Mouse (Mus musculus) kidney, embryonic 16.5 days (tissue): ENCODE data around the gene Tmed1. TPM values are rescaled to one million over a fixed set of nuclear protein-coding genes. Genes with fewer than 3 reads are reported as not detected.

Source experiments
- ATAC-seq: fragments of 200-750 bp; cut with Nextera tagmentation; 2 replicates; pipeline ENCODE4 v1.8.0; 2017; ENCODE audit warnings: moderate TSS enrichment; ENCODE audit not compliant: low FRiP score, low TSS enrichment
- H3K27ac ChIP-seq: fragments of 300-500 bp; sonication (generic); 2 replicates; pipeline ENCODE4 v1.5.1; 2014; ENCODE audit warnings: low read length
- H3K27me3 ChIP-seq: fragments of 300-500 bp; sonication (generic); 2 replicates; pipeline ENCODE4 v1.6.1; 2014; ENCODE audit warnings: low read length, control low read depth, mixed read lengths; ENCODE audit not compliant: insufficient read depth
- H3K36me3 ChIP-seq: fragments of 300-500 bp; sonication (generic); 2 replicates; pipeline ENCODE4 v1.6.1; 2014; ENCODE audit warnings: low read length, control low read depth, mixed read lengths; ENCODE audit not compliant: insufficient read depth
- H3K4me1 ChIP-seq: fragments of 300-500 bp; sonication (generic); 2 replicates; pipeline ENCODE4 v1.6.1; 2014; ENCODE audit warnings: low read length, control low read depth, mixed read lengths; ENCODE audit not compliant: insufficient read depth
- H3K4me2 ChIP-seq: fragments of 300-500 bp; sonication (generic); replicated peaks from 2 replicates; pipeline ENCODE4 v1.6.1; 2014; ENCODE audit warnings: low read depth, low read length
- H3K4me3 ChIP-seq: fragments of 300-500 bp; sonication (generic); 2 replicates; pipeline ENCODE4 v1.5.1; 2014; ENCODE audit warnings: mild to moderate bottlenecking, low read length
- H3K9ac ChIP-seq: fragments of 300-500 bp; sonication (generic); replicated peaks from 2 replicates; pipeline ENCODE4 v1.6.1; 2014; ENCODE audit warnings: low read length
- H3K9me3 ChIP-seq: fragments of 300-500 bp; sonication (generic); 2 replicates; pipeline ENCODE4 v1.6.1; 2016; ENCODE audit warnings: low read length, control low read depth
- WGBS: fragments of 180-500 bp; shearing (Covaris S2); extraction: QIAGEN DNeasy Blood & Tissue Kit; methylation state at CpG from one replicate; pipeline ENCODE4 v1.1.7; 2014; 5-methylcytosine and 5-hydroxymethylcytosine counted together
- microRNA-seq: library from miRNA; unstranded; fragments of <30 nt; microRNA quantifications from one replicate; pipeline ENCODE4, GENCODE M21; 2016
- polyA plus RNA-seq: library from polyadenylated mRNA; unstranded; fragments of >200 nt; fragmentation: Nextera tagmentation; extraction: Ambion mirVana; gene quantifications from 2 replicates; pipeline ENCODE4 v1.2.1, GENCODE M21; 2015

The Tmed1 gene
- polyA plus RNA-seq, 1 experiment from 2014 or later: 151 TPM

DNA sequence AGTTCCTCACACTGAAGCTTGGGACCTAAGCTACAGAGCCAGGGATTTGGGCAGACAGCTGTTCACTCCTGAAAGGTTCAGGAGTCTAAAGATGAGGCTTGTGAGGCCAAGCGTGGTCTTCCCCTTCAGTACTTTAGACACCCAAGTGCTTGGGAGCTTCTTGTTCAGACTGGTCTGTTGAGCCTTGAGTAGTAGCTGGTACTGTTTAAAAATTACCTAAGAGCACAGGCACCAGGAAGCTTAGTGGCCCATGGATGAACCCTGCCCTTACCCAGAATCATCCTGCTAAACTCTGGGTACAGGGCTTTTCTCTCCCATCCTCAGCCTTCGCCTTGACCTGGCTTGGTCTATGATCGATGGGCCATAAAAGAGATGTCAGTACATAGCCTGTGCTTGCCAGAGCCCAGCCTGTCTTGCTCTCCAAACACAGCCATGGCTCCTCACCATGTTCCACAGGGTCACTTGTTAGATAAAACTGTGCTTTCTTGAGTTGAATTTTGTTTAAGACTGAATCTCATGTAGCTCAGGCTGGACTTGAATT, 49.6 kb downstream of the Tmed1 start:
- WGBS: 69% methylated on average over 3 of the region's 3 CpGs
- peak; percentile 86 for ATAC-seq
- no peaks in the 10 kb centered on the region for H3K27me3 ChIP-seq

DNA sequence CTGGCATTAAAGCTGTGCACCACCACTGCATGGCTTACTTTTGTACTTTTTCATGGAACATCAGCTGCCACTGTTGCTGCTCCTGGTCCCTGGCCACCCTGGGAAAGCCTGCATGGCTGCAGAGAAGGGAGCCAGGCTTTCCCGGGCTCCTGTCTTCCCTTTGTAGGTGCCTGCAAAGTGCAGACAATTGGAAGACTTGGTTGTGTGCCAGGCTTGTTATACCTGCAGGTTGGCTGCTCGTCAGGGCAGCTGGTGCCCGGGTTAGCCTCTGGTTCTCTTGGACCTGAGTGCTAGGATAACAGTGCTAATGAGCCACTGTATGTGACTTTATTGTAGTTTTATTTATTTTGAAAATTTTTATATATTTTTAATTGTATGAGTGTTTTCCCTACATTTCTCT, 51.2 kb downstream of the Tmed1 start:
- WGBS: 94% methylated on average over 3 of the region's 3 CpGs

More for the DNA sequence above, 49.6 kb downstream of the Tmed1 start:
- H3K36me3 ChIP-seq: peaks cover 3% of the 10 kb centered on the region
- no peak overlapping the region for H3K4me3 ChIP-seq
- no peaks in the 10 kb centered on the region for H3K9me3 ChIP-seq
- H3K4me1 ChIP-seq: peaks cover 11% of the 10 kb centered on the region
- H3K9ac ChIP-seq: no peak overlapping the region
- peak overlapping the region; percentile 36 for H3K27ac ChIP-seq
- H3K4me2 ChIP-seq: no peak overlapping the region

More for the DNA sequence above, 51.2 kb downstream of the Tmed1 start:
- no peaks in the 10 kb centered on the region for H3K27me3 ChIP-seq
- no peak overlapping the region for H3K9ac ChIP-seq
- no peak for ATAC-seq
- H3K4me1 ChIP-seq: peaks cover 17% of the 10 kb centered on the region
- no peak overlapping the region for H3K4me2 ChIP-seq
- H3K27ac ChIP-seq: no peak overlapping the region
- H3K36me3 ChIP-seq: peaks cover 3% of the 10 kb centered on the region; the same call in 1 of the 2 replicates
- no peak overlapping the region for H3K4me3 ChIP-seq
- H3K9me3 ChIP-seq: no peaks in the 10 kb centered on the region

Small RNA genes within 50 kb of the gene (microRNA-seq; reads per million reads assigned to microRNA genes)
- gene Mir199a-1: 4.4 reads per million, percentile 20 among the genes with 10 or more reads in this experiment

Other genes with a start within 250 kb of the Tmed1 start
- 58.7 and 64.1 TPM in 2 replicates for gene Atg4d, start 245.0 kb downstream of the Tmed1 start, polyA plus RNA-seq
- 14.6 and 20.0 TPM in 2 replicates for gene Kri1, start 222.3 kb downstream of the Tmed1 start, polyA plus RNA-seq
- gene Cdkn2d, start 218.8 kb downstream of the Tmed1 start, polyA plus RNA-seq: 50.9 and 51.7 TPM in 2 replicates
- 45.2 and 48.9 TPM in 2 replicates for gene Ap1m2, start 197.9 kb downstream of the Tmed1 start, polyA plus RNA-seq
- 116 and 122 TPM in 2 replicates for gene Slc44a2, start 189.6 kb downstream of the Tmed1 start, polyA plus RNA-seq
- 208 and 220 TPM in 2 replicates for gene Ilf3, start 142.4 kb downstream of the Tmed1 start, polyA plus RNA-seq
- 62.8 and 64.5 TPM in 2 replicates for gene Qtrt1, start 98.4 kb downstream of the Tmed1 start, polyA plus RNA-seq
- 85.7 and 92.4 TPM in 2 replicates for gene Dnm2, start 85.3 kb downstream of the Tmed1 start, polyA plus RNA-seq
- gene AB124611, start 15.9 kb upstream of the Tmed1 start, polyA plus RNA-seq: 3.5 and 4.5 TPM in 2 replicates
- gene Carm1, start 36.6 kb upstream of the Tmed1 start, polyA plus RNA-seq: 27.1 and 32.1 TPM in 2 replicates
- 29.3 and 30.7 TPM in 2 replicates for gene Timm29, start 82.5 kb upstream of the Tmed1 start, polyA plus RNA-seq
- gene Yipf2, start 82.6 kb upstream of the Tmed1 start, polyA plus RNA-seq: 40.1 and 43.8 TPM in 2 replicates
- gene Smarca4, start 105.9 kb upstream of the Tmed1 start, polyA plus RNA-seq: 91.2 and 104 TPM in 2 replicates
- gene Ldlr, start 213.2 kb upstream of the Tmed1 start, polyA plus RNA-seq: 30.6 and 33.2 TPM in 2 replicates